Mouse (Mus musculus) right cerebral cortex, postnatal 10 days (tissue): ENCODE results near the gene Wfdc6b.
A peak's percentile ranks its signal among the peaks of the same experiment; 100 is the strongest.
"Not testable (repeated sequence)": the region's sequence is repeated elsewhere in the genome, so short reads cannot be mapped to it uniquely, and the experiment has no call there.

ENCODE experiments used
- DNase-seq, 2 experiments: peaks; one replicate each; pipeline ENCODE4 v3.0.0; 2021; ENCODE audit warnings: low spot score in 2 of 2

Gene Wfdc6b

DNA sequence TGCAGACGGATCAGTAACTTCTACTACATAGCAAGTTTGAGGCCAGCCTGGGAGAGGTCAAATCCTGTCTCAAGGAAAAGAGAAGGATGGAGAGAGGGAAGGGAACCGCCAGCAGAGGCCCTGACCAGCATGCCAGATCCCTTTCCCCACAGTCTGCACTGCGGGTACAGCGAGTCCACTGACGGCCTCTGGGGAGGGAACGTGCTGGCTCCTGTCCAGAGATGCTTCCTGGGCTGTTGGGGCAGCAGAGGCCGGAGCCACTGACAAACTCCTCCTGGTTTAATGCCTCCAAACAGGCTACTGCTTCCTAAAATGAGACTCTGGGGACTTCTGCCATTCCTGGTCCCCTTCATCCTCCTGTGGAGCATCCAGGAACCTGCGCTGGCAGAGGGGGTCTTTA lies at the start of gene Wfdc6b, which contains the start of gene Wfdc8:
Wfdc6b (plus strand) TSS at position 52 of the 400 bp plus-strand sequence.
Wfdc8 (minus strand) TSS at position 156 of the 400 bp plus-strand sequence.
- DNase-seq, result peak; percentile 31 to 52

- DNase-seq, result no peak
Observed at GRCm38 (mm10) chr2:164564346-164564745, 49.0 kb upstream of the Wfdc6b start.

- no peak for DNase-seq
Observed at GRCm38 (mm10) chr2:164566997-164567396, 46.3 kb upstream of the Wfdc6b start.

GRCm38 (mm10) chr2:164567460-164567859 lies 45.9 kb upstream of the Wfdc6b start:
- no peak for DNase-seq

DNA sequence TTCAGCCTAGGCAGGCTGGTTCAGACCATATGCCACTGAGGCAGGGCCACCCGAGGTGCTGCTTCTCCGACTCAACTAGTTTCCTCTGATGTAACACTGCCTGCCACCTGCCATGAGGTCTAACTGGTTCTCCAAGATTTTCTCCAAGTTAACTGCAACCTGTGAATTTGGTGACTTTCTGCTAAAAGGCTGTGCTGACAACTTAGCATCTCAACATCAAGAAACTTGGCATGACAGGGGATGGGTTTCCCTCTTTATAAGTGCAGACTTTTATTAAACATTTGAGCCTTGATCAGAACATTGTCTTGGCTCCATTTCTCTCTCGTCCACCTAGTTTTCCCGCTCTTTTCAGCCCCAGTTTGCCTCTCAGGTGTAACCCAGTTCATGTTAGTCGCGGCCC lies 40.0 kb upstream of the Wfdc6b start, which contains the start of gene Spint3:
Spint3 (minus strand) TSS at position 101 of the 400 bp plus-strand sequence.
- DNase-seq, result not testable (repeated sequence)

DNA sequence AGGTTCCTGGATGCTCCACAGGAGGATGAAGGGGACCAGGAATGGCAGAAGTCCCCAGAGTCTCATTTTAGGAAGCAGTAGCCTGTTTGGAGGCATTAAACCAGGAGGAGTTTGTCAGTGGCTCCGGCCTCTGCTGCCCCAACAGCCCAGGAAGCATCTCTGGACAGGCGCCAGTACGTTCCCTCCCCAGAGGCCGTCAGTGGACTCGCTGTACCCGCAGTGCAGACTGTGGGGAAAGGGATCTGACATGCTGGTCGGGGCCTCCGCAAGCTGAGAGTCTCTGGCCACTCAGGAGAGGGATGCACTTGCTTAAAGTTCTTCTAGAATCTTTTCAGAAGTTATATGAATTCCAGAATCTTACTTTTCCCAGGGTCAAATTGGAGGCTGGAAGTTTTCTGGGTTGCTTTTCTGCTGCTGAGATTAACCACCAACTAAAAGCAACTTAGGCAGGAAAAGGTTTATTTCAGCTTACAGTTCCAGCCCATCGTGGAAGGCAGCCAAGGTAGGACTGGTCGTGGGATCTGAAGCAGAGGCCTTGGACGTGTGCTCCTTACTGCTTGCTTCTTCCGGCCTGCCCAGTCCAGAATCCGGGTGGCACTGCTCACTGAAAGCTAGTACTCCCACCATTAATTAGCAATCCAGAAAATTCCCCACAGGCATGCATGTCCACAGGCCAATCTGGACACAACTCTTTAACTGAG lies 28.1 kb upstream of the Wfdc6b start, which contains the start of gene Wfdc6a:
Wfdc6a (minus strand) TSS at position 423 of the 701 bp plus-strand sequence.
- peak in 1 of 2 experiments; percentile 41 for DNase-seq

DNA sequence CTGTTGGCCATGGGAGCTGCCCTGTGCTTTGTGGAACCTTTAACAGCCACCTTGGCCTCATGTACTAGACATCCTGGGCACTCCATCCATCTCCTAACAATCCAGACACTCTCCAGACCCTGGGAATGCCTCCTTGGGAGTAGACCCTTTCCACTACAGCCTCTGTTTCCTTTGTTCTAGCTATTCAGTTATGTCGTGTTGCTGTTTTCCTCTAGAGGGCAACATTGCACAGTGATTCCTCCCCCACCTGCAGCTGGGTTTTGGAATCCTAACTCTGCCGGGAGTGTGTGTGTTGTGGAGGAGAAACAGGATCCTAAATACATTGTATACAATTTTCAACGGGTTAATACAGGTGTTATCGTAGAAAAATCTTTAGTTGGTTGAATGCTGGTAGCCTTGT lies 21.3 kb upstream of the Wfdc6b start:
- DNase-seq, result peak; percentile 40 to 48

GRCm38 (mm10) chr2:164593494-164593893 lies 19.8 kb upstream of the Wfdc6b start, which contains the start of gene Eppin:
Gene Eppin, minus strand, starts transcription at chr2:164593594.
- DNase-seq, result no peak

- DNase-seq, result no peak
Observed at GRCm38 (mm10) chr2:164600179-164600578, 13.1 kb upstream of the Wfdc6b start.

- no peak for DNase-seq
Observed at GRCm38 (mm10) chr2:164603482-164603881, 9.8 kb upstream of the Wfdc6b start.

GRCm38 (mm10) chr2:164604411-164604810 lies 8.9 kb upstream of the Wfdc6b start:
- no peak for DNase-seq

GRCm38 (mm10) chr2:164608781-164609180 lies 4.5 kb upstream of the Wfdc6b start:
- DNase-seq, result no peak

DNA sequence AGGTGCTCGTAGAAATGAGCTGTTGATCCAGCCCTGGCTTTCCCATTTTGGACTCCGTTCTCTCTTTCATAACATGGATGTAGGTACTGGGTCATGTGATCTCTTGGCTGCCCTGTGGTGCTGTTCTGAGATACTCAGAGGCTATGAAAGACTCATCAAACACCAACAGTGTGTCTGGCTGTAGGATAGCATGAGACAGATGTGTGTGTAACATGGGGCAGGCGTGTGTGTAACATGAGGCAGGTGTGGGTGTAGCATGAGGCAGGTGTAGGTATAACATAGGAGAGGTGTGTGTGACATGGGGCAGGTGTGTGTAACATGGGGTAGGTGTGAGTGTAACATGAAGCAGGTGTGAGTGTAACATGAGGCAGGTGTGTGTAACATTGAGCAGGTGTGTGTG lies 2.1 kb downstream of the Wfdc6b start:
- DNase-seq, result no peak

- DNase-seq, result no peak
Observed at GRCm38 (mm10) chr2:164619050-164619449, 5.7 kb downstream of the Wfdc6b start.

DNA sequence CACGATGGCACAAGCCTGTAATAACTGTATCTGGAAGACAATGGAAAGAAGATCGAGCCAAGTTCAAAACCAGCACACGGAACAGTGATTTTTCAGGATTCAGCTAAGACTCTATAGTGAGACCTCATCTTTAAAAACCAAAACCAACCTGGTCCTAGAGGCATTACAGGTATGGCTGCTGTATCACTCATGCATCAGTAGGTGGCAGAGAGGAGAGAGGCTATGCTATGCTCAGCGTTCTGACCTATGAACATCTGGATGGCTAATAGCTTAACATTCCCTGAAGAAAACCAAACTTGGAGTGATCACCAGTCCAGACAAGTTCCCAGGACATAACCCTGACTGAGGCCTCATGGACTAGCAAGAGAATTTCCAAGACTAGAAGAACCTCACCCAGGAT lies 8.5 kb downstream of the Wfdc6b start:
- DNase-seq, result no peak

GRCm38 (mm10) chr2:164635266-164635665 lies 21.9 kb downstream of the Wfdc6b start:
- no peak for DNase-seq

DNA sequence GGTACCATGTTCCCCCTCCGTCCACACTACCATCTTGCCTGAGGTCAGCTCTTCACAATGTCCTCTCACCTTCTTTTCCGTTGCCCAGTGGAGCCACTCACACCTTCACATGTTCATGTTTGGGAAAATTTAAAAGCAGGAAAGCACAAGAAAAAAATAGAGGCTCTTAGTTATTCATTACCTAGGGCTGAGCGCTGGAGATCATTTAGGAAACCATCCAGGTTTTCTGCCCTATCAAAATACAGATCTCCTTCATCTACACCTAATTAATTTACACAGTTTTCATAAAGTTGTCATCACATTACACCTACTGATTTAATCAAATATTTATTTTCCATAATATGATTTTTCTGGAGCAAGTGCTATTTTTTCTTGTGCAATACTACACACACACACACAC lies 25.4 kb downstream of the Wfdc6b start, which contains the start of gene Wfdc16:
Wfdc16 (minus strand) TSS at position 101 of the 400 bp plus-strand sequence.
- DNase-seq, result no peak

GRCm38 (mm10) chr2:164641129-164641528 lies 27.8 kb downstream of the Wfdc6b start:
- DNase-seq, result no peak

DNA sequence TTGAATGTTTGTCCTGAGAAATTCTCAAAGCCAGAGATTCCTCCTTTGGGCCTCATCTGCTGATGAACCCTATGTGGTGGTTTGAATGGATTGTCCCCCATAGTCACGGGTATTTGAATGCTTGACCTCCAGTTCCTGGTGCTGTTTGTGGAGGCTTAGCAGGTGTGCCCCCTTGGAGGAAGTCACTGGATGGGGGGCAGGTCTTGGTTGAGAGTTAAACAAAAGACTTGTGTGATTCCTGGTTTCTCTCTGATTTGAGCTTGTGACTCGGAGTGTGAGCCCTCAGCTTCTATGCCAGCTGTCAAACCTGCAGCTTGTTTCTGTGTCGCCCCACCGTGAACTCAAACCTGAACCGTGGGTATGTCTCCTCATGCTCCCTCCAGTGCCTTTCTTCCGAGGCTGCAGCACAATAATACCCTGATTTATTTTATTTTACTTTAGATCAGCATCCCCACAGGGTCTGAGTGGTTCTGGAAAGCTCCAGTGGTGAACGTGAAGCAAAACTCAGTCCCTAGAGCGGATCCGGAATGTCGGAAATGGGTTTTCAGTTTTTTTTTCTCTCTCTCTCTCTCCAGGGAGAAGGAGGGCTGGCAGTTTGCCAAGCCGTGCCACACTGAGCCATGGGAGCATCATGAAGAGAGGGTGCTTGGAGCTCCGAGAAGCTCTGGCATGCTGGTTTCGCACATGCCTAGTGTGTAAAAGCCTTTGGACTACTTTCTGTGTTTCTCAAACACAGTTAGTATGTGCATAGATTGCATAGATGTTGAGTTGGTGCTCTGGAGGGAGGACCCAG lies 28.8 kb downstream of the Wfdc6b start:
- peak; percentile 37 to 59 for DNase-seq

- DNase-seq, result peak in 1 of 2 experiments; percentile 41
Observed at GRCm38 (mm10) chr2:164655858-164656257, 42.5 kb downstream of the Wfdc6b start, which contains the start of gene Wfdc10. Gene Wfdc10, plus strand, starts transcription at chr2:164656046.

DNA sequence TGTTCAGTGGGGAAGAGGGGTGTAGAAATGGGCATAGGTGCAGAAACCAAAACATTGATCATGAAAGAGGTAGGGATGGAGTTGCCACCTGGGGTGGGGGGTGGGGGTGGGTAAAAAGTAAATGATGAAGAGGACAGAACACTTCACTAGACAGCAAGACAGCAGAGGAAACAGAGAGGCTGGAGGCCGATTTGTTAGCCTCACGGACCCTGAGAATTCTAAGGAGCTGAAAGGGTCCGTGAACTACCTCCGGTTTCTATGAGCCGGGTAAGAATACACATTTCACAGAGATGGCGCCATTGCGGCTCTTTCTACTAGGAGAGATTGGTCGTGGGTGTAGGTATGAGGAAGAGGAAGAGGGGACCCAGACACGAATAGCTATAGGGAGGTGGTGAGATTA lies 43.2 kb downstream of the Wfdc6b start, which contains the start of gene Wfdc9:
Wfdc9 (minus strand) TSS at position 101 of the 400 bp plus-strand sequence.
- DNase-seq, result no peak

DNA sequence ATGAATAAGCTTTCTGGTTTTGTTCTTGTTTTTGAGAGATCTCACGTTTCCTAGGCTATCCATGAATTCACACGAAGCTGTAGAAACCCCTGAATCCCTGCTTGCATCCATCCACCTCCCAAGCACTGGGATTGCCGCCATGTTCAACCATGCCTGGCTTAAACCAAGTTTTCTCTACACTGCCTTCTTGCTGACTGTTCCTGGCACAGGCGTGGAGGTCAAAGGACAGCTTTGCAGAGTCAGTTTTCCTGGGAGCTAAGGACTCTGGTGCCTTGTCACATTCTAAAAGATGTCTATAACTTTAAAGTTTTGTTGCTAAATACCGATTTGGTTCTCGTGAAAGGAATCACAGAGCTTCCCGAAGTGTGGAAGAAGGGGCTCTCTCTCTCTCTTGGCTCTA lies 51.5 kb downstream of the Wfdc6b start:
- DNase-seq, result no peak
